Mouse (Mus musculus) bone marrow, adult 2 months (tissue): ENCODE measurements around the gene Klhl25.

Experiments
- CTCF ChIP-seq: fragments of 200-500 bp; IDR thresholded peaks from 2 replicates; pipeline ENCODE4 v1.5.1; 2011; ENCODE audit warnings: low read length, control low read depth; ENCODE audit not compliant: control insufficient read depth, insufficient read depth
- POLR2A ChIP-seq: fragments of 200-500 bp; IDR thresholded peaks from 2 replicates; pipeline ENCODE4 v1.6.1; 2011; ENCODE audit warnings: low read depth, mild to moderate bottlenecking, control low read depth, low read length, borderline replicate concordance; ENCODE audit not compliant: control insufficient read depth

GRCm38 (mm10) chr7:75880236-75880635 is 32.1 kb downstream of the Klhl25 start:
- TF ChIP-seq POLR2A (no peak), CTCF (no peak)
